Mouse (Mus musculus): ENCODE data around the gene Nrsn2.

Nrsn2 gene

GRCm38 (mm10) chr2:152376345-152376741 is at the start of gene Nrsn2:
Gene Nrsn2, minus strand, starts transcription at chr2:152376638.
- no peak for DNase-seq

- DNase-seq, result no peak
Observed at GRCm38 (mm10) chr2:152415786-152416185, 39.3 kb upstream of the Nrsn2 start.

GRCm38 (mm10) chr2:152415287-152415686 is 38.8 kb upstream of the Nrsn2 start, which contains the start of gene 6820408C15Rik:
Gene 6820408C15Rik, plus strand, starts transcription at chr2:152415587.
- no peak for DNase-seq

- peak; percentile 87 to 88 for DNase-seq
Observed at GRCm38 (mm10) chr2:152414591-152415165, 38.2 kb upstream of the Nrsn2 start, which contains the start of gene Zcchc3. Gene Zcchc3, minus strand, starts transcription at chr2:152415027.

- peak; percentile 45 to 53 for DNase-seq
Observed at GRCm38 (mm10) chr2:152413765-152414584, 37.5 kb upstream of the Nrsn2 start.

GRCm38 (mm10) chr2:152413158-152413764 is 36.8 kb upstream of the Nrsn2 start:
- DNase-seq, result no peak

- no peak for DNase-seq
Observed at GRCm38 (mm10) chr2:152412526-152413157, 36.2 kb upstream of the Nrsn2 start.

- DNase-seq, result no peak
Observed at GRCm38 (mm10) chr2:152411471-152411870, 35.0 kb upstream of the Nrsn2 start.

- peak; percentile 69 to 71 for DNase-seq
Observed at GRCm38 (mm10) chr2:152410971-152411371, 34.5 kb upstream of the Nrsn2 start.

GRCm38 (mm10) chr2:152409781-152410180 is 33.3 kb upstream of the Nrsn2 start:
- DNase-seq, result no peak

GRCm38 (mm10) chr2:152406126-152406525 is 29.7 kb upstream of the Nrsn2 start:
- peak; percentile 94 to 95 for DNase-seq

- DNase-seq, result no peak
Observed at GRCm38 (mm10) chr2:152399122-152399542, 22.7 kb upstream of the Nrsn2 start.

GRCm38 (mm10) chr2:152398691-152399090 is 22.3 kb upstream of the Nrsn2 start:
- peak; percentile 77 to 86 for DNase-seq

GRCm38 (mm10) chr2:152397680-152398435 is 21.4 kb upstream of the Nrsn2 start, which contains the start of gene Sox12:
Gene Sox12, minus strand, starts transcription at chr2:152398063.
- DNase-seq, result peak; percentile 96 to 98

GRCm38 (mm10) chr2:152397004-152397589 is 20.7 kb upstream of the Nrsn2 start:
- peak; percentile 48 to 63 for DNase-seq

- peak; percentile 40 to 61 for DNase-seq
Observed at GRCm38 (mm10) chr2:152396110-152397003, 19.9 kb upstream of the Nrsn2 start.

GRCm38 (mm10) chr2:152395271-152395920 is 19.0 kb upstream of the Nrsn2 start:
- no peak for DNase-seq

- no peak for DNase-seq
Observed at GRCm38 (mm10) chr2:152393225-152394017, 17.0 kb upstream of the Nrsn2 start.

- DNase-seq, result peak in 1 of 2 experiments; percentile 52
Observed at GRCm38 (mm10) chr2:152392786-152393185, 16.3 kb upstream of the Nrsn2 start.

All from cerebellum, postnatal 36 days (tissue).